Mouse (Mus musculus): ENCODE data around the gene Arpc1b. TPM values are rescaled to one million over a fixed set of nuclear protein-coding genes. Genes with fewer than 3 reads are reported as not detected.
"Not testable (repeated sequence)": the region's sequence is repeated elsewhere in the genome, so short reads cannot be mapped to it uniquely, and the experiment has no call there.

The Arpc1b gene
- total RNA-seq, 1 experiment from 2014 or later: 144 TPM

GRCm38 (mm10) chr5:145112566-145112965 is 1.4 kb upstream of the Arpc1b start:
- ATAC-seq (replicated peaks; ENCODE audit: low read depth, poor library complexity, severe bottlenecking): no peak

- ATAC-seq (replicated peaks; ENCODE audit: low read depth, poor library complexity, severe bottlenecking): no peak
These were observed 599 bp upstream of the Arpc1b start for GRCm38 (mm10) chr5:145113416-145113815.

- ATAC-seq (replicated peaks; ENCODE audit: low read depth, poor library complexity, severe bottlenecking): peak; percentile 56
These were observed 825 bp downstream of the Arpc1b start for GRCm38 (mm10) chr5:145114606-145115473.

- ATAC-seq (replicated peaks; ENCODE audit: low read depth, poor library complexity, severe bottlenecking): no peak
These were observed 1.7 kb downstream of the Arpc1b start for GRCm38 (mm10) chr5:145115736-145116135.

- ATAC-seq (replicated peaks; ENCODE audit: low read depth, poor library complexity, severe bottlenecking): peak; percentile 67
These were observed 2.3 kb downstream of the Arpc1b start for GRCm38 (mm10) chr5:145116316-145116715.

- peak; percentile 14; the same call in 1 of the 2 replicates for ATAC-seq (replicated peaks; ENCODE audit: low read depth, poor library complexity, severe bottlenecking)
These were observed 2.9 kb downstream of the Arpc1b start for GRCm38 (mm10) chr5:145116916-145117315.

- no peak for ATAC-seq (replicated peaks; ENCODE audit: low read depth, poor library complexity, severe bottlenecking)
These were observed 4.0 kb downstream of the Arpc1b start for GRCm38 (mm10) chr5:145118005-145118404.

GRCm38 (mm10) chr5:145118461-145118860 is 4.4 kb downstream of the Arpc1b start:
- no peak for ATAC-seq (replicated peaks; ENCODE audit: low read depth, poor library complexity, severe bottlenecking)

- ATAC-seq (replicated peaks; ENCODE audit: low read depth, poor library complexity, severe bottlenecking): no peak
These were observed 5.4 kb downstream of the Arpc1b start for GRCm38 (mm10) chr5:145119385-145119784.

- ATAC-seq (replicated peaks; ENCODE audit: low read depth, poor library complexity, severe bottlenecking): no peak
These were observed 6.9 kb downstream of the Arpc1b start for GRCm38 (mm10) chr5:145120921-145121320.

- no peak for ATAC-seq (replicated peaks; ENCODE audit: low read depth, poor library complexity, severe bottlenecking)
These were observed 9.4 kb downstream of the Arpc1b start for GRCm38 (mm10) chr5:145123396-145123795.

GRCm38 (mm10) chr5:145126580-145126979 is 12.6 kb downstream of the Arpc1b start:
- ATAC-seq (replicated peaks; ENCODE audit: low read depth, poor library complexity, severe bottlenecking): no peak

GRCm38 (mm10) chr5:145129124-145129523 is 15.1 kb downstream of the Arpc1b start:
- ATAC-seq (replicated peaks; ENCODE audit: low read depth, poor library complexity, severe bottlenecking): no peak

- ATAC-seq (replicated peaks; ENCODE audit: low read depth, poor library complexity, severe bottlenecking): not testable (repeated sequence)
These were observed 15.8 kb downstream of the Arpc1b start for GRCm38 (mm10) chr5:145129773-145130172.

GRCm38 (mm10) chr5:145130191-145130590 is 16.2 kb downstream of the Arpc1b start:
- no peak for ATAC-seq (replicated peaks; ENCODE audit: low read depth, poor library complexity, severe bottlenecking)

- 0 out of 2 replicates have a peak, but pooled peaks have one; percentile 26 for ATAC-seq (replicated peaks; ENCODE audit: low read depth, poor library complexity, severe bottlenecking)
These were observed 17.0 kb downstream of the Arpc1b start for GRCm38 (mm10) chr5:145130995-145131394.

GRCm38 (mm10) chr5:145133275-145133674 is 19.3 kb downstream of the Arpc1b start:
- ATAC-seq (replicated peaks; ENCODE audit: low read depth, poor library complexity, severe bottlenecking): not testable (repeated sequence)

- no peak for ATAC-seq (replicated peaks; ENCODE audit: low read depth, poor library complexity, severe bottlenecking)
These were observed 24.8 kb downstream of the Arpc1b start for GRCm38 (mm10) chr5:145138836-145139235.

- peak; percentile 91 for ATAC-seq (replicated peaks; ENCODE audit: low read depth, poor library complexity, severe bottlenecking)
These were observed 25.8 kb downstream of the Arpc1b start, which contains the start of the genes Pdap1 and Bud31 for GRCm38 (mm10) chr5:145139571-145140519. Pdap1 (minus strand) TSS chr5:145140238. Bud31 (plus strand) TSS chr5:145140362.

- peak; percentile 10; the same call in 1 of the 2 replicates for ATAC-seq (replicated peaks; ENCODE audit: low read depth, poor library complexity, severe bottlenecking)
These were observed 26.6 kb downstream of the Arpc1b start for GRCm38 (mm10) chr5:145140611-145141010.
